Mouse (Mus musculus): ENCODE measurements around the gene Eya2. TPM values are rescaled to one million over a fixed set of nuclear protein-coding genes. Genes with fewer than 3 reads are reported as not detected.

Eya2 gene
- polyA plus RNA-seq, 1 experiment from 2014 or later = 0.76 TPM

GRCm38 (mm10) chr2:165566898-165567297 is 27.9 kb upstream of the Eya2 start:
- Histone ChIP-seq H3K4me3 (ENCODE audit: control insufficient read depth in 1 of 2, insufficient read depth in 1 of 2, low read depth in 1 of 2, low read length in 2 of 2) (no peak overlapping the region), H3K27me3 (ENCODE audit: control insufficient read depth, insufficient read depth, low read length) (peaks cover 36% of the 10 kb centered on the region), H3K9me3 (ENCODE audit: control insufficient read depth, low read length) (no peaks in the 10 kb centered on the region), H3K4me1 (ENCODE audit: control insufficient read depth in 2 of 2, insufficient read depth in 2 of 2, low read length in 2 of 2) (peaks cover 8 to 9% of the 10 kb centered on the region in 2 experiments; a peak in 3 of 4 replicates), H3K9ac (ENCODE audit: low read length) (no peak overlapping the region), H3K27ac (replicated peaks in 1 of 2; ENCODE audit: control insufficient read depth in 1 of 2, insufficient read depth in 1 of 2, low read depth in 2 of 2, low read length in 2 of 2) (no peak overlapping the region), H3K4me2 (ENCODE audit: low read length) (no peak overlapping the region), H3K36me3 (ENCODE audit: control insufficient read depth, insufficient read depth, low read length) (no peaks in the 10 kb centered on the region)
- 73% methylated on average over 6 of the region's 6 CpGs for WGBS
- no peak for ATAC-seq (ENCODE audit: insufficient number of reproducible peaks, insufficient read depth, low FRiP score, low read depth)

- H3K27ac ChIP-seq (replicated peaks in 1 of 2; ENCODE audit: control insufficient read depth in 1 of 2, insufficient read depth in 1 of 2, low read depth in 2 of 2, low read length in 2 of 2) = no peak overlapping the region
- no peaks in the 10 kb centered on the region for H3K9me3 ChIP-seq (ENCODE audit: control insufficient read depth, low read length)
- peaks cover 30% of the 10 kb centered on the region for H3K27me3 ChIP-seq (ENCODE audit: control insufficient read depth, insufficient read depth, low read length)
- no peaks in the 10 kb centered on the region for H3K36me3 ChIP-seq (ENCODE audit: control insufficient read depth, insufficient read depth, low read length)
- H3K9ac ChIP-seq (ENCODE audit: low read length) = no peak overlapping the region
- H3K4me1 ChIP-seq (ENCODE audit: control insufficient read depth in 2 of 2, insufficient read depth in 2 of 2, low read length in 2 of 2) = peaks cover 8 to 9% of the 10 kb centered on the region in 2 experiments; a peak in 3 of 4 replicates
- 75% methylated on average over 9 of the region's 9 CpGs for WGBS
- no peak overlapping the region for H3K4me2 ChIP-seq (ENCODE audit: low read length)
- ATAC-seq (ENCODE audit: insufficient number of reproducible peaks, insufficient read depth, low FRiP score, low read depth) = no peak
- H3K4me3 ChIP-seq (ENCODE audit: control insufficient read depth in 1 of 2, insufficient read depth in 1 of 2, low read depth in 1 of 2, low read length in 2 of 2) = no peak overlapping the region
These were observed 27.0 kb upstream of the Eya2 start for GRCm38 (mm10) chr2:165567820-165568219.

DNA sequence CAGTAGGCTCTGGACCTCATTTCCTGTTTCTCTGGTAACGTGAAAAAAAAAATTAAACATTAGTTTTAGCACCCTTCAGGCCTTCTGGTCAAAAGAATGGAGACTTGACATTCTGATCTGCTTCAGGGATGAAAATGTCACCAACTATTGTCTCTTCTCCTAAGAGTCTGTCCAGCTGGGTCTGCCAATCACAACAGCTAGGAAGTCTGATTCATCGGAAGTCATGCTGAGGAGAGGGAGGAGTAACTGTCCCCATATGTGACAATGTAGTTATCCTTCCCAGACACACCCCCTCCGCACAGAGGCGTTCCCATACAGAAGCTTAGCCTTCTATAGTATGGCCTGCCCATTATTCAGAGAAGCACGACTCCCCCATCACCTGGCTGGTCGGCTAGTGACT is 25.9 kb upstream of the Eya2 start:
- Histone ChIP-seq H3K36me3 (ENCODE audit: control insufficient read depth, insufficient read depth, low read length) (no peaks in the 10 kb centered on the region), H3K4me1 (ENCODE audit: control insufficient read depth in 2 of 2, insufficient read depth in 2 of 2, low read length in 2 of 2) (peaks cover 0 to 3% of the 10 kb centered on the region in 2 experiments; a peak in 1 of 4 replicates), H3K9me3 (ENCODE audit: control insufficient read depth, low read length) (no peaks in the 10 kb centered on the region), H3K27me3 (ENCODE audit: control insufficient read depth, insufficient read depth, low read length) (peaks cover 20% of the 10 kb centered on the region), H3K4me2 (ENCODE audit: low read length) (no peak overlapping the region), H3K9ac (ENCODE audit: low read length) (no peak overlapping the region), H3K27ac (replicated peaks in 1 of 2; ENCODE audit: control insufficient read depth in 1 of 2, insufficient read depth in 1 of 2, low read depth in 2 of 2, low read length in 2 of 2) (no peak overlapping the region), H3K4me3 (ENCODE audit: control insufficient read depth in 1 of 2, insufficient read depth in 1 of 2, low read depth in 1 of 2, low read length in 2 of 2) (no peak overlapping the region)
- 72% methylated on average over 6 of the region's 6 CpGs for WGBS
- no peak for ATAC-seq (ENCODE audit: insufficient number of reproducible peaks, insufficient read depth, low FRiP score, low read depth)

DNA sequence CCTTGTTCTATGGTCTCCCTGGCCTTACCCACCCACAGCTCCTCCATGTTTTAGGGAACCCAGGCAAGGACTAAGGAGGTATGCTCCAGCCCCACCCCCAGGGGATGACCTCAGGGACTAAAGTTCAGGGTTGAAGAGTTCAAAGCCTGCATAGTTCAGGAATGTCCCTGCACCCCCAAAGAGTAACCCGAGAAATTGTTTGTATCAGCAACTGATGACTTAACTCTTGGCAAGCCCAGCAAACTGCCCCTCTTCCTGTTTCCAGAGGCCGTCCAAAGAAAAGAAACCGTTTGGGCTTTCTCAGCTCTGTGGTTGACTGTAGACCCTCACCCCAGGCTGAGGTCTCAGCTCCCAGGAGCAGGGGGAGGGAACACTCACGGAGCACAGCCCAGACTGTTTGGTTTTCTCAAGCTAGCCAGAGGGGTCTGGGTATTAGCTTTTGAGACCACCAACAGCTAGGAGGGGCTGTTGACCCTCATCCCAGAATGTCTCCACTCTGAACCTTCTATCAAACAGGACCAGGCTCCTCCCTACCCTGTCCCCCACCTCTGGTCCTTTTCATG is 23.5 kb upstream of the Eya2 start:
- Histone ChIP-seq H3K9me3 (ENCODE audit: control insufficient read depth, low read length) (no peaks in the 10 kb centered on the region), H3K27me3 (ENCODE audit: control insufficient read depth, insufficient read depth, low read length) (no peaks in the 10 kb centered on the region), H3K27ac (replicated peaks in 1 of 2; ENCODE audit: control insufficient read depth in 1 of 2, insufficient read depth in 1 of 2, low read depth in 2 of 2, low read length in 2 of 2) (no peak overlapping the region), H3K9ac (ENCODE audit: low read length) (no peak overlapping the region), H3K36me3 (ENCODE audit: control insufficient read depth, insufficient read depth, low read length) (no peaks in the 10 kb centered on the region), H3K4me2 (ENCODE audit: low read length) (no peak overlapping the region), H3K4me3 (ENCODE audit: control insufficient read depth in 1 of 2, insufficient read depth in 1 of 2, low read depth in 1 of 2, low read length in 2 of 2) (no peak overlapping the region), H3K4me1 (ENCODE audit: control insufficient read depth in 2 of 2, insufficient read depth in 2 of 2, low read length in 2 of 2) (peaks cover 0 to 3% of the 10 kb centered on the region in 2 experiments; a peak in 1 of 4 replicates)
- ATAC-seq (ENCODE audit: insufficient number of reproducible peaks, insufficient read depth, low FRiP score, low read depth) = no peak
- WGBS = 33% methylated on average over 4 of the region's 4 CpGs

- no peak overlapping the region for H3K4me3 ChIP-seq (ENCODE audit: control insufficient read depth in 1 of 2, insufficient read depth in 1 of 2, low read depth in 1 of 2, low read length in 2 of 2)
- ATAC-seq (ENCODE audit: insufficient number of reproducible peaks, insufficient read depth, low FRiP score, low read depth) = no peak
- whole genome bisulfite sequencing = 72% methylated on average over 8 of the region's 8 CpGs
- H3K27ac ChIP-seq (replicated peaks in 1 of 2; ENCODE audit: control insufficient read depth in 1 of 2, insufficient read depth in 1 of 2, low read depth in 2 of 2, low read length in 2 of 2) = no peak overlapping the region
- H3K4me1 ChIP-seq (ENCODE audit: control insufficient read depth in 2 of 2, insufficient read depth in 2 of 2, low read length in 2 of 2) = no peaks in the 10 kb centered on the region
- H3K9me3 ChIP-seq (ENCODE audit: control insufficient read depth, low read length) = no peaks in the 10 kb centered on the region
- H3K36me3 ChIP-seq (ENCODE audit: control insufficient read depth, insufficient read depth, low read length) = no peaks in the 10 kb centered on the region
- H3K27me3 ChIP-seq (ENCODE audit: control insufficient read depth, insufficient read depth, low read length) = no peaks in the 10 kb centered on the region
- H3K4me2 ChIP-seq (ENCODE audit: low read length) = no peak overlapping the region
- H3K9ac ChIP-seq (ENCODE audit: low read length) = no peak overlapping the region
These were observed 11.8 kb upstream of the Eya2 start for GRCm38 (mm10) chr2:165583044-165583443.

DNA sequence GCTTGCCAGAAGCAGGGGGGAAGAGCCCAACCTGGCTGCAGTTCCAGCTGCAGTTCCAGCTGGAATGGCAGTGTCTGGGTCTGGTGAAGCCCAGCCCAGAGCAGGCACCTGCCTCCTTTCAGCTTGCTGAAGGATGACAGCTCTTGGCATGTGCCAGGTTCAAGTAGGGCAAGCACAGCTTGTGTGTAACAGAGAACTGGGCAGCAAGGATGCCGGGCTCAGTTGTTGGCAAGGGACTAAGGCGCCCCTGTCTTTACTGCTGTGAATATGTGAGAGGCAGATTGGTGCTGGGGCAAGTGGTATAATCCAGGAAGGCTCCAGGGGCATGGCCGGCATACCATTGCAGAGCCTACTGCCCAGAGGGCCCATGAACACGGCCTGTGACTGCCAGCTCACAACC is 11.3 kb upstream of the Eya2 start:
- Histone ChIP-seq H3K27ac (replicated peaks in 1 of 2; ENCODE audit: control insufficient read depth in 1 of 2, insufficient read depth in 1 of 2, low read depth in 2 of 2, low read length in 2 of 2) (no peak overlapping the region), H3K27me3 (ENCODE audit: control insufficient read depth, insufficient read depth, low read length) (no peaks in the 10 kb centered on the region), H3K36me3 (ENCODE audit: control insufficient read depth, insufficient read depth, low read length) (no peaks in the 10 kb centered on the region), H3K4me3 (ENCODE audit: control insufficient read depth in 1 of 2, insufficient read depth in 1 of 2, low read depth in 1 of 2, low read length in 2 of 2) (no peak overlapping the region), H3K4me2 (ENCODE audit: low read length) (no peak overlapping the region), H3K9ac (ENCODE audit: low read length) (no peak overlapping the region), H3K4me1 (ENCODE audit: control insufficient read depth in 2 of 2, insufficient read depth in 2 of 2, low read length in 2 of 2) (no peaks in the 10 kb centered on the region), H3K9me3 (ENCODE audit: control insufficient read depth, low read length) (no peaks in the 10 kb centered on the region)
- 72% methylated on average over 4 of the region's 4 CpGs for WGBS
- no peak for ATAC-seq (ENCODE audit: insufficient number of reproducible peaks, insufficient read depth, low FRiP score, low read depth)

DNA sequence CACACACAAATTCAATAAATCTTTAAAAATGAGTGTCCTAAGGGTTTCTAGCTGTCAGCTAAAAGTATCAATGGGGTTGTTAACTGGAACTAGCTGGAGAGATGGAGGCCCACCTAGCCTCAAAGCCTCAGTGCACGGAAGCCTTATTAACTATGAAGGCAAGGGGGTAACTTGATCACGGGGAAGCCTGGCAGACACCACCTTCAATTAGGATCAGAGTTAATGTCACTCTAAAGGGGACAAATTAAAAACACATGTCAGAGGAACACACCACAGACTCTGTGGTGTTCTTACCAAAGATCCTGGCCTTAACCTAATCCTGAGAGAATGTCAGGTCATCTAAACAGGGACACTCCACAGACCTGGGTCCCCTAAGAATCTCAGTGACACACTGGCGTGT is 10.3 kb upstream of the Eya2 start:
- no peak for ATAC-seq (ENCODE audit: insufficient number of reproducible peaks, insufficient read depth, low FRiP score, low read depth)

GRCm38 (mm10) chr2:165590742-165591141 is 4.1 kb upstream of the Eya2 start:
- no peak overlapping the region for H3K4me3 ChIP-seq (ENCODE audit: control insufficient read depth in 1 of 2, insufficient read depth in 1 of 2, low read depth in 1 of 2, low read length in 2 of 2)
- ATAC-seq (ENCODE audit: insufficient number of reproducible peaks, insufficient read depth, low FRiP score, low read depth) = no peak
- H3K27me3 ChIP-seq (ENCODE audit: control insufficient read depth, insufficient read depth, low read length) = peaks cover 34% of the 10 kb centered on the region
- H3K27ac ChIP-seq (replicated peaks in 1 of 2; ENCODE audit: control insufficient read depth in 1 of 2, insufficient read depth in 1 of 2, low read depth in 2 of 2, low read length in 2 of 2) = no peak overlapping the region
- no peak overlapping the region for H3K4me2 ChIP-seq (ENCODE audit: low read length)
- H3K36me3 ChIP-seq (ENCODE audit: control insufficient read depth, insufficient read depth, low read length) = no peaks in the 10 kb centered on the region
- peaks cover 6% of the 10 kb centered on the region; the same call in 1 of the 2 replicates for H3K9me3 ChIP-seq (ENCODE audit: control insufficient read depth, low read length)
- no peak overlapping the region for H3K9ac ChIP-seq (ENCODE audit: low read length)
- 79% methylated on average over 16 of the region's 16 CpGs for WGBS
- H3K4me1 ChIP-seq (ENCODE audit: control insufficient read depth in 2 of 2, insufficient read depth in 2 of 2, low read length in 2 of 2) = 0 out of 4 replicates have a peak, but pooled peaks cover 2 to 7% of the 10 kb centered on the region in 2 experiments

More for the DNA sequence above, 10.3 kb upstream of the Eya2 start:
- no peak overlapping the region for H3K4me2 ChIP-seq (ENCODE audit: low read length)
- no peaks in the 10 kb centered on the region for H3K36me3 ChIP-seq (ENCODE audit: control insufficient read depth, insufficient read depth, low read length)
- no peaks in the 10 kb centered on the region for H3K27me3 ChIP-seq (ENCODE audit: control insufficient read depth, insufficient read depth, low read length)
- WGBS = 84% methylated on average over 3 of the region's 3 CpGs
- H3K4me1 ChIP-seq (ENCODE audit: control insufficient read depth in 2 of 2, insufficient read depth in 2 of 2, low read length in 2 of 2) = no peaks in the 10 kb centered on the region
- no peak overlapping the region for H3K4me3 ChIP-seq (ENCODE audit: control insufficient read depth in 1 of 2, insufficient read depth in 1 of 2, low read depth in 1 of 2, low read length in 2 of 2)
- H3K9me3 ChIP-seq (ENCODE audit: control insufficient read depth, low read length) = no peaks in the 10 kb centered on the region
- H3K9ac ChIP-seq (ENCODE audit: low read length) = no peak overlapping the region
- no peak overlapping the region for H3K27ac ChIP-seq (replicated peaks in 1 of 2; ENCODE audit: control insufficient read depth in 1 of 2, insufficient read depth in 1 of 2, low read depth in 2 of 2, low read length in 2 of 2)

All from heart, embryonic 14.5 days (tissue).